Mouse (Mus musculus): Measurements from ENCODE around the gene Odf2l. TPM values are rescaled to one million over a fixed set of nuclear protein-coding genes. Genes with fewer than 3 reads are reported as not detected.
A peak's percentile ranks its signal among the peaks of the same experiment; 100 is the strongest.

The Odf2l gene
- total RNA-seq, 2 experiments from 2014 or later = 23.2 to 43.3 TPM

DNA sequence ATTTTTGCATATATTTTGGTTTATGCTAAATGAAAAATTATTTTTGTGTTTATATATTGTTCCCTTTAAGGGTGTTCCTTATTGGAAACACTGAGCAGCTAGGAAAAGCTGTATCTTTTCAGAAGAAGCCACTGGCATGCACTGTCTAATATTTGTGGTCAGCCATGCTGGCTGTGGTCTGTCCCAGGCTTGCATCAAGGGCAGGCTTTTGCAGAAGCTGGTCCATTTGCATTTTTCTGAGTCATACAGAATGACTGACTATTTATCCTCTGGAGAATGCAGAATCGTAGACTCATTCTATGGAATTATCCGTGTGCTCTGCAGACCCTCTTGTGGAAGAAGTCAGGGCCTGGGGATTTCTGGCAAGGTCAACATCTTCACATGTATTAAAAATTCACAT, 79.7 kb downstream of the Odf2l start:
- peak; percentile 42; the same call in 1 of the 2 replicates for ATAC-seq (replicated peaks; ENCODE audit: poor library complexity)

Other genes starting within 250 kb of the Odf2l start
- not detected in 2 replicates for gene Clca4b, start 186.1 kb upstream of the Odf2l start, total RNA-seq (2015)
- gene Clca4b, start 186.1 kb upstream of the Odf2l start, total RNA-seq (2017) = not detected in 2 replicates
- gene Clca4a, start 143.5 kb upstream of the Odf2l start, total RNA-seq (2015) = not detected in 2 replicates
- gene Clca4a, start 143.5 kb upstream of the Odf2l start, total RNA-seq (2017) = not detected in 2 replicates
- not detected in 2 replicates for gene Clca1, start 85.8 kb upstream of the Odf2l start, total RNA-seq (2015)
- gene Clca1, start 85.8 kb upstream of the Odf2l start, total RNA-seq (2017) = not detected in 2 replicates
- not detected in 2 replicates for gene Clca2, start 19.1 kb upstream of the Odf2l start, total RNA-seq (2015)
- gene Clca2, start 19.1 kb upstream of the Odf2l start, total RNA-seq (2017) = not detected in 2 replicates
- gene Col24a1, start 173.9 kb downstream of the Odf2l start, total RNA-seq (2015) = not detected in 2 replicates
- gene Col24a1, start 173.9 kb downstream of the Odf2l start, total RNA-seq (2017) = not detected in 2 replicates